Mouse (Mus musculus): Measurements from ENCODE around the gene Zdhhc7. TPM values are rescaled to one million over a fixed set of nuclear protein-coding genes. Genes with fewer than 3 reads are reported as not detected.
A peak's percentile ranks its signal among the peaks of the same experiment; 100 is the strongest.

The Zdhhc7 gene
- polyA plus RNA-seq, 1 experiment from 2014 or later, result 23.4 TPM

DNA sequence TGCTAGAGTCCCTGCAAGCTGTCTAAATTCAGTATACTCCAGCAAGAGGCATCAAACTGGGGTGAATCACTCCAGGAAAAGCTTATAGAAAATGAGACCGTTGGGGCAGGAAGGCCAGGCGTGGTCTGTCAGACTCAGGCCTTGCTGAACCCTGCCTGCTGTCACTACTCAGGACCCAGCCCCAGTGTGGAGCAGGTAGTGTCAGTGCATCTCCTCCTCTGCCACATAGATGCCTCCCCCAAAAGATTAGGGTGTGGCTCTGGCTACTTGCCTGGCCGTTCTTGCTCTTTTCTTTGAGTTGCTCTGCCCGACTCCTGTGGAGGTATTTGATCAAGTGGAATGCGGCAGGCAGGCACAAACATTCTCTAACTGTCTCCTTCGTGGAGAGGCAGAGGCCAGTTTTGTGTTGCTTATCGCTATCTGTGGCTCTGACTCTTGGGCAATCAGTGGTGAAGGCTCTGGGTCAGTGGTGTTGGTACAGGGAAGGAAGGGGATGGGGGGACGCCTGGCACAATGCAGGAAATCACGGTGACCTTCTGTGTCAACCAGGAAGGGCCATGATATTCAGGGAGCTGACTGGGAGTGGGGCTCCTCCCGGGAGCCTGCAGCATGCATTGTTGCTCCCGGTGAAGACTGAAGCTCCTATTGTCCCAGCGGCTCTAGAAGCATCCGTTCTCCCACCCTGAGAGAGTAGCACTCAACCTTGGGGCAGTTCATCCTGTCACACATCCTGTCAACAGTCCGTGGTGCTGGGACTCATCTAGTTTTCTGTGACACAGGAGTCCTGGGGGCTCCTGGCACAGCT, 25.3 kb upstream of the Zdhhc7 start:
- no peaks in the 10 kb centered on the region for H3K9me3 ChIP-seq (replicated peaks)
- H3K27ac ChIP-seq, result 0 out of 2 replicates have a peak overlapping the region, but pooled peaks have one; percentile 25
- WGBS, result 23% methylated on average over 14 of the region's 14 CpGs
- H3K36me3 ChIP-seq (ENCODE audit: poor library complexity, severe bottlenecking), result no peaks in the 10 kb centered on the region
- peak overlapping the region; percentile 4; the same call in 1 of the 2 replicates for H3K9ac ChIP-seq
- H3K4me1 ChIP-seq, result peaks cover 23% of the 10 kb centered on the region
- no peak overlapping the region for H3K4me2 ChIP-seq
- no peaks in the 10 kb centered on the region for H3K27me3 ChIP-seq
- no peak overlapping the region for H3K4me3 ChIP-seq
- no peak for ATAC-seq

DNA sequence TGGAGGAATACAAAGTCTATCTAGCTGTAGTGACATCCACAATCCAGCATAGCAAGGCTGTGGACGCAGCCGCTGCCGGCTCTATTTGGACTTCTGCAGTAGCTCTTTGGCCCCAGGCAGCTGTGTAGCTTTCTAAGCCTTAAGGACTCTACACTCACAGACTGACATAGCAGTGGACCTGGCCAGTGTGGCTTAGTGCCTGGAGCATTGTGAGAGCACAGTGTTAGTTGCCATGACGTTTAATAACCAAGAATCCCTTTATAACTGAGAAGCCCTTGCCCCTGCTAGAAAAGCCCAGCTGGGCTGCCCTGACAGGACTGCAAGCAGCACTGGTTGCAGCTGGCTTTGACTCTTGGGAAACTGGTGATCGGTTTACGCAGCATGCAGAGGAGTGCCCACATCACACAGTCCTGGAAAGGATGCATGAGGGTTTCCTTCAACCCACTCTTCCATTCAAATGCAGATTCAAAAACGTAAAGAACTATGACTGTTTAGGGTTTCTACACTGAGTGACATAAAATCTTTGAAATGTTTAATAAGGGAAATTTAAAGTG, 23.6 kb upstream of the Zdhhc7 start:
- H3K27ac ChIP-seq, result no peak overlapping the region
- ATAC-seq, result peak; percentile 19; the same call in 1 of the 2 replicates
- H3K4me2 ChIP-seq, result no peak overlapping the region
- no peaks in the 10 kb centered on the region for H3K27me3 ChIP-seq
- H3K9me3 ChIP-seq (replicated peaks), result no peaks in the 10 kb centered on the region
- peaks cover 27% of the 10 kb centered on the region for H3K4me1 ChIP-seq
- no peak overlapping the region for H3K9ac ChIP-seq
- H3K36me3 ChIP-seq (ENCODE audit: poor library complexity, severe bottlenecking), result no peaks in the 10 kb centered on the region
- H3K4me3 ChIP-seq, result no peak overlapping the region
- WGBS, result 43% methylated on average over 7 of the region's 7 CpGs

DNA sequence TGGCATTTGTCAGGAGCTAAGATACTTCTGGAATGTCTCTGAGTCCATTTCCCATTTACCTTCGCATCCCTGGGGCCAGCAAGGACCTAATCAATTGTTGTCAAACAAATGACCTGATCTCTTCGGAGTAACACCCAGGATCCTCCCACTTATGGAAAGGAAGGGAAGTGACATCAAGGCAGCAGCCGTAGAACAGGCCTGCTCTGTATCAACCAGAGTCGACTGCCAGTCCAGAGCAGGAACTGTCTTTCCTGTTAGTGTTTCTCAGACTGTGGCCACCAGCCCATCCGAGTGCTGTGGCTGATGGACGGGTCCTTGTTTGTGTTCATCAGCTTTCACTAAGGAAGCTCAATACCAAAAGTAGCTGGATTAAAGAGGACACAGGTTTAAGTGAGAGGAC, 23.0 kb upstream of the Zdhhc7 start:
- Histone ChIP-seq H3K27ac (no peak overlapping the region), H3K9ac (no peak overlapping the region), H3K9me3 (replicated peaks) (no peaks in the 10 kb centered on the region), H3K4me1 (peaks cover 32% of the 10 kb centered on the region), H3K36me3 (ENCODE audit: poor library complexity, severe bottlenecking) (no peaks in the 10 kb centered on the region), H3K4me3 (no peak overlapping the region), H3K27me3 (no peaks in the 10 kb centered on the region), H3K4me2 (no peak overlapping the region)
- whole genome bisulfite sequencing, result 60% methylated on average over 6 of the region's 6 CpGs
- ATAC-seq, result no peak

DNA sequence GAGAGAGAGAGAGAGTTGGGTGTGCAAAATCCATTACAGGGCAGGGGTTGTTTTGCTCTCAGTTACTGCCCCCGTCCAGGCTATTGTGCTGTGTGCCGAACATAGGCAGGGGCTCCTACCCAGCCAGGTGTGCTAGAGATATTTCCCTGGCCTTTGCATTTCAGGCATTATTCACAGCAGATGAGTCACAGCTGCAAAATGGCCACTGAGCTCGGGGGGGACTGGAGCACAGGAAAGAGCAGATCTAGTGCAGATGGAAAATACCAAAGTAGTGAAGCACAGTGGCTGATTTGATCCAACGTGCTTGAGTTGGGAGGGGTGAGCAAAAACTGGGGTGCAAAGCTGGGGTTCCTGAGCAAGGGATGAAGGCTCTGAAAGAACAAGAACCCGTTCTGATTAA, 19.7 kb upstream of the Zdhhc7 start:
- Histone ChIP-seq H3K9me3 (replicated peaks) (no peaks in the 10 kb centered on the region), H3K9ac (no peak overlapping the region), H3K4me1 (peaks cover 17% of the 10 kb centered on the region), H3K4me2 (no peak overlapping the region), H3K27ac (no peak overlapping the region), H3K27me3 (peaks cover 10% of the 10 kb centered on the region), H3K36me3 (ENCODE audit: poor library complexity, severe bottlenecking) (no peaks in the 10 kb centered on the region), H3K4me3 (no peak overlapping the region)
- ATAC-seq, result no peak
- WGBS, result 75% methylated on average over 5 of the region's 5 CpGs

DNA sequence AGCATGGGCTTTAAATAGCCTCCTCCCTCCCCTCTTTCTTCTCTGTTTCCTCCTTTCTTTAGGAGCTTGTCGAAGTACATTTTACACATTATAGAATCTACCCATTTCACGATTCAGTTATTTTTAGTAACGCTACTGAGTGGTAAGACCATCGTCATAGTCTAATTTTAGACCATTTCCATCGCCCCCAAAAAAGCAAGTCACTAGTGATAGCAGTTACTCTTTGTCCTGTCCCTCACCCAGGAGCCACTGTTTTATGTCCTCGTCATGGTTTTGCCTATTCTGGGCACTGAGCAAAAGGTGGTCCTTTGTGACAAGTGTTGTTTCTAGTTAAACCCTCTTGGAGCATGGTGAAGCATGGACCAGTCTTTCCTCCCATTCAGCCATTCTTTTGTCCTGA, 18.6 kb upstream of the Zdhhc7 start:
- H3K4me2 ChIP-seq, result no peak overlapping the region
- H3K27ac ChIP-seq, result no peak overlapping the region
- ATAC-seq, result no peak
- no peak overlapping the region for H3K4me3 ChIP-seq
- 83% methylated on average over 6 of the region's 6 CpGs for WGBS
- H3K4me1 ChIP-seq, result peaks cover 16% of the 10 kb centered on the region
- H3K9me3 ChIP-seq (replicated peaks), result no peaks in the 10 kb centered on the region
- peaks cover 20% of the 10 kb centered on the region for H3K27me3 ChIP-seq
- H3K36me3 ChIP-seq (ENCODE audit: poor library complexity, severe bottlenecking), result no peaks in the 10 kb centered on the region
- no peak overlapping the region for H3K9ac ChIP-seq

DNA sequence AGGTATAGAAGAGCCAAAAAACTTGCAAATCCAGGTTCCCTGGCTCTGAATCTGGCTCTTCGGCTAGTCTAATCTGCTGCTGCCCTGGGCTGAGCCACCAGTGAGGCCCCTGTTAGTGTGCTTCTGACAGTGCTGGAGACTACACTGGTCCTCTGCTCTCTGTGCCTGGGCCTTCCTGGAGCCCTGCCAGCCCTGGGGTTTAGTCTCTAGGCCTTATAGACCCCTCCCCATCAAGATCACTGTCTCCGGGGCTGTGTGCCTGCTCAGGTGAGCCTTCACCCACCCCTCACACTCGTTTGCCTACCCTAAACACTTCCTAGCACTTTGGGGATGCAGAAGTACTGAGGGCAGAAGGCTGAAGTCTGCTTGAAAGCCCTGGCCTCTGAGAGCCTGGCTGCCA, 18.1 kb upstream of the Zdhhc7 start:
- H3K27ac ChIP-seq, result no peak overlapping the region
- H3K4me1 ChIP-seq, result peaks cover 16% of the 10 kb centered on the region
- H3K9ac ChIP-seq, result no peak overlapping the region
- H3K4me3 ChIP-seq, result no peak overlapping the region
- H3K36me3 ChIP-seq (ENCODE audit: poor library complexity, severe bottlenecking), result no peaks in the 10 kb centered on the region
- no peaks in the 10 kb centered on the region for H3K9me3 ChIP-seq (replicated peaks)
- WGBS, result 83% methylated on average over 3 of the region's 3 CpGs
- H3K4me2 ChIP-seq, result no peak overlapping the region
- no peak for ATAC-seq
- H3K27me3 ChIP-seq, result peaks cover 25% of the 10 kb centered on the region

DNA sequence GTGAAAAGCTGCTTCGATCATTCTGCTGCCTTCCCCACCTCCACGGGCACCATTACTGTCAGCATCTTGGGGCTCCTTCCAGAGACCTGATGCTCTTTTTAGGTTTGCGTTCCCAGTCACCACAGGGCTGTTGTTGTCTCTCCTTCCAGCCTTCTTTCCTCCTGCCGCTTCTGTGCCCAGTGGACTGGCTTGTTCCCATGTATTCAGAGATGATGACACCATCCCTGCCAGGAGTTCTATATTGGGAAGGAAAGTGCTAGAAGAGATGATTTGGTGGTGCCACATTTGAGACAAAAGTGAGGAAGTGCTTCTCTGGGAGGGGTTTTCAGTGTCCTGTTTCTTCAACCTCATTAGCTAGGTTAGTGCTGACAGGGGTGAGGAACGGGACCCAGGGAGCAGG, 17.6 kb upstream of the Zdhhc7 start:
- no peaks in the 10 kb centered on the region for H3K36me3 ChIP-seq (ENCODE audit: poor library complexity, severe bottlenecking)
- WGBS, result 92% methylated on average over 5 of the region's 5 CpGs
- no peak for ATAC-seq
- no peak overlapping the region for H3K4me3 ChIP-seq
- H3K4me2 ChIP-seq, result no peak overlapping the region
- H3K27me3 ChIP-seq, result peaks cover 28% of the 10 kb centered on the region
- no peaks in the 10 kb centered on the region for H3K9me3 ChIP-seq (replicated peaks)
- H3K9ac ChIP-seq, result no peak overlapping the region
- no peak overlapping the region for H3K27ac ChIP-seq
- peaks cover 16% of the 10 kb centered on the region for H3K4me1 ChIP-seq

DNA sequence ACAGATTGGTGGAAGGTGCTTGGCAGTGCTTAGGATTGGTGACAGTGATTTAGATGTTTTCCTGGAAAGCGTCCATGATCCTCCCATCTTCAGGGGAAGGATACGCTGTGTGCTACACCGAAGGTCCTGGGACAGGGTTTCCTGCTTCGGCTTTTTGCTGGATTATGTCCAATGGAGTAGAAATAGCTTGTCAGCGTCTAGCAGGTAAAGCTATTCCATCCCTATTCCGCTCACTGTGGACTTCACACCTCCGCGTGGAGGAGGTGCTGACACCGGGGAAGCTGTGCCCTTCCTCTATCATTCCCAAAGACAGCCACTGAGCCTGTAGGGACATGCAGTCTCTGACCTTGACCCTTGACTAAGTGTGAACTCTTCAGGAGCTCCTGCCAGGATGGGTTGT, 16.9 kb upstream of the Zdhhc7 start:
- peaks cover 28% of the 10 kb centered on the region for H3K27me3 ChIP-seq
- no peak overlapping the region for H3K4me3 ChIP-seq
- no peak for ATAC-seq
- no peaks in the 10 kb centered on the region for H3K36me3 ChIP-seq (ENCODE audit: poor library complexity, severe bottlenecking)
- no peak overlapping the region for H3K4me2 ChIP-seq
- peaks cover 19% of the 10 kb centered on the region for H3K4me1 ChIP-seq
- no peak overlapping the region for H3K9ac ChIP-seq
- no peaks in the 10 kb centered on the region for H3K9me3 ChIP-seq (replicated peaks)
- H3K27ac ChIP-seq, result no peak overlapping the region
- 87% methylated on average over 9 of the region's 9 CpGs for WGBS

DNA sequence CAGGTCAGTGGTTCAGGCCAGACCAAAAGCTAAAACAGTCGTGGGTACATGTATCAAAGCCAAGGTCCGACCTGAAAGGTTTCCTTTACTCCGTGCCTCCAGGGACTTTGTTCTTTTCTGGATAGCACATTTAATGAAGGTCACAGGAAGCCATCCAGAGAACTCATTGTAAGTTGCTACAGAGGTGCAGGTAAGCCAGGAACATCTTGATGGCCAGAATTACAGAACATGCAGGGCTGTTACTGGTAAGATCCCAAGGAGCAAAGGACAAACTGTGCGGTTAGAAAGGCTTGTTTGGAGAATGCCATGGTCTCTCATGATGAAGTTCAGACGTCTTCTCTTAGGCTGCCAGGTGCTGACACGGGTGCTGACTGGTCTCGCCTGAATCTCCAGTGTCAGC, 15.3 kb upstream of the Zdhhc7 start:
- H3K9ac ChIP-seq, result no peak overlapping the region
- peaks cover 22% of the 10 kb centered on the region for H3K4me1 ChIP-seq
- peaks cover 28% of the 10 kb centered on the region for H3K27me3 ChIP-seq
- H3K9me3 ChIP-seq (replicated peaks), result no peaks in the 10 kb centered on the region
- H3K4me2 ChIP-seq, result no peak overlapping the region
- no peak overlapping the region for H3K4me3 ChIP-seq
- no peak overlapping the region for H3K27ac ChIP-seq
- H3K36me3 ChIP-seq (ENCODE audit: poor library complexity, severe bottlenecking), result no peaks in the 10 kb centered on the region
- ATAC-seq, result no peak
- WGBS, result 82% methylated on average over 7 of the region's 7 CpGs

DNA sequence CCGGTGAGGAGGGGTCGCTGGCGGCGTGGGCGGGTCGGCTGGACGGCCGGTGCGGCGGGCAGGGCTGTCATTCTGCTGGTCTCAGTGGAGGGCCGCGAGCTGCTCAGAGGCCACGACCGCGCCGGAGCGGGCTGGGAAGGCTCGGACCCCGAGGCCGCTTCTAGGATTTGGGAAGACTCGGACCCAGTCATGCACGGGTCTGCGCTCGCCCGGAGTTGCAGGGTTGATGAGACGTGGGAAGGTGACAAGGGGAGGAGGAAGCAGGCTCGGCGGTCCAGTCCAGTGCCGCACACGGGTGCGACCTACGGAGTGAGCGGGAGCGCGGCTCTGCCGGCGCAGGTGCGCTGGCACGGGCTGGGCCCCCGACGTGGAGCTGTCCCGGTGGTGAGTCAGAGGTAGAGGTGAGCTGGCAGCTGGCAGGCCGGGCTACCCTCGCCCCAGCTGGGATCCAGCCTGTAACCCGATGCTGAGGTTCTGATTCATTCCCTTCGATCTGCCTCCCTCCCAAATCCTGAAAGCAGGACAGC, 13.1 kb upstream of the Zdhhc7 start:
- H3K9ac ChIP-seq, result peak overlapping the region; percentile 76
- under 1% methylated on average over 46 of the region's 46 CpGs for WGBS
- peak overlapping the region; percentile 61 for H3K4me3 ChIP-seq
- peaks cover 28% of the 10 kb centered on the region for H3K27me3 ChIP-seq
- H3K27ac ChIP-seq, result peak overlapping the region; percentile 28; the same call in 1 of the 2 replicates
- no peaks in the 10 kb centered on the region for H3K36me3 ChIP-seq (ENCODE audit: poor library complexity, severe bottlenecking)
- ATAC-seq, result peak; percentile 69
- H3K9me3 ChIP-seq (replicated peaks), result no peaks in the 10 kb centered on the region
- H3K4me1 ChIP-seq, result peaks cover 15% of the 10 kb centered on the region
- peak overlapping the region; percentile 82 for H3K4me2 ChIP-seq

DNA sequence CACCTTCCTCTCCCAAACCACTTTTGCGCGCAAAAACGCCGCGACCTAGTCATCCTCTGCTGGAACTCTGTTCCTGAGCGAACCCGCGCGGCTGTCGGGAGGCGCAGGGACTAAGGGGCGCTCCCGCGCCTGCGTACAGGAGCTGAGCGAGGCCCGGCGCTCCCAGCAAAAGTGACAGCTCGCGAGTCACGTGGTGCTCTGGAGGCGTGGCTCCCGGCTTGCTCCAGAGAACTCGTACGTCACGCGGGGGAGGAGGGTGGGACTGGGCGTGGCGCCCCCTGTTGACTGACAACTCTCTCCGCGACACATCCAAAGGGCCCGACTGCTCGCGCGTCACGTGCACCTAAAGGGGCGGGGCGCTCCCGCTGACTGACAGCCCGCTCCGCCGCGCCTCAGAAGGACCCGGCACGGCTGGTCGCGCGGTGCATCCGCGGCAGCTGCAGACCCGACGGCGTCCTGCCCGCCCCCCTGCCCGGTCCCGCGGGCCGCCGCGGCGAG, 12.5 kb upstream of the Zdhhc7 start, which contains the start of gene 6430548M08Rik:
Gene 6430548M08Rik, plus strand, starts transcription at position 395 of the 498 bp plus-strand sequence.
- H3K36me3 ChIP-seq (ENCODE audit: poor library complexity, severe bottlenecking), result no peaks in the 10 kb centered on the region
- H3K9me3 ChIP-seq (replicated peaks), result no peaks in the 10 kb centered on the region
- H3K4me3 ChIP-seq, result peak within 1 kb of the TSS; percentile 61
- H3K27me3 ChIP-seq, result peaks cover 28% of the 10 kb centered on the region
- H3K4me2 ChIP-seq, result peak within 1 kb of the TSS; percentile 82
- WGBS, result under 1% methylated on average over 61 of the region's 61 CpGs
- peak within 1 kb of the TSS; percentile 76 for H3K9ac ChIP-seq
- H3K27ac ChIP-seq, result peak within 1 kb of the TSS; percentile 84
- H3K4me1 ChIP-seq, result peaks cover 13% of the 10 kb centered on the region
- peak; percentile 97 for ATAC-seq

DNA sequence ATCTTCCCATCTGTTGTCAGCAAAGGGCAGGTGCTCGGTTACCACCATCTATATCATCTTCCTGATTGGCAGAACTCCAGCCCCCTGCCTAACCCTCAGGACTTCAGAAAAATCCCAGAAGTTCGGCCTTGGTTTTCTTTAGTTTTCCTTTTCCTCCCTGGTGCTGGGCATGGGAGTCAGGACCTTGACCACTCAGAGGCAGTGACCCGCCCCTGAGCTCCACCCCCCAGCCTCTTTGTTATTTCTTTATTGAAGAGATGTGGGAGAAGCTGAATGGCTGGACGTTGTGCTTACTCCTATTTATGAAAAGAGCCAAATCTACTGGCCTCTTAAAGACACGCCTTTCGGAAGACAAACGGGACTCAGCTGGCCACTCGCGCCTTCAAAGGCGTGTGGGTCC, 12.0 kb upstream of the Zdhhc7 start:
- H3K27ac ChIP-seq, result peak overlapping the region; percentile 84
- ATAC-seq, result peak; percentile 20
- peak overlapping the region; percentile 82 for H3K4me2 ChIP-seq
- H3K36me3 ChIP-seq (ENCODE audit: poor library complexity, severe bottlenecking), result no peaks in the 10 kb centered on the region
- H3K4me1 ChIP-seq, result peaks cover 13% of the 10 kb centered on the region
- peak overlapping the region; percentile 61 for H3K4me3 ChIP-seq
- H3K27me3 ChIP-seq, result peaks cover 28% of the 10 kb centered on the region
- H3K9ac ChIP-seq, result peak overlapping the region; percentile 73
- under 1% methylated on average over 10 of the region's 10 CpGs for WGBS
- H3K9me3 ChIP-seq (replicated peaks), result no peaks in the 10 kb centered on the region
